Mouse (Mus musculus): Measurements from ENCODE around the gene Htra3. TPM values are rescaled to one million over a fixed set of nuclear protein-coding genes. Genes with fewer than 3 reads are reported as not detected.

Htra3 gene
- total and polyA plus RNA-seq, 2 experiments from 2014 or later, result 13.2 to 16.4 TPM

GRCm38 (mm10) chr5:35610381-35610780, 69.2 kb downstream of the Htra3 start:
- Histone ChIP-seq H3K4me3 (ENCODE audit: low read depth, low read length) (no peak overlapping the region), H3K9me3 (ENCODE audit: low read length) (no peaks in the 10 kb centered on the region), H3K36me3 (ENCODE audit: insufficient read depth) (peaks cover 8% of the 10 kb centered on the region), H3K27me3 (ENCODE audit: insufficient read depth, low read length) (no peaks in the 10 kb centered on the region), H3K4me1 (ENCODE audit: insufficient read depth) (peaks cover 3% of the 10 kb centered on the region; the same call in 1 of the 2 replicates), H3K4me2 (ENCODE audit: low read depth) (no peak overlapping the region), H3K27ac (ENCODE audit: low read depth, low read length) (no peak overlapping the region), H3K9ac (no peak overlapping the region)
- no peak for TF ChIP-seq CTCF (IDR thresholded peaks at IDR 0.05; ENCODE audit: low read depth)
- ATAC-seq (no peak), DNase-seq (no peak)
- WGBS, result 97% methylated on average over 7 of the region's 7 CpGs

- H3K4me3 ChIP-seq (ENCODE audit: low read depth, low read length), result no peak overlapping the region
- peaks cover 12% of the 10 kb centered on the region for H3K36me3 ChIP-seq (ENCODE audit: insufficient read depth)
- H3K9ac ChIP-seq, result no peak overlapping the region
- H3K9me3 ChIP-seq (ENCODE audit: low read length), result no peaks in the 10 kb centered on the region
- ATAC-seq (no peak), DNase-seq (no peak)
- H3K27ac ChIP-seq (ENCODE audit: low read depth, low read length), result no peak overlapping the region
- WGBS, result 75% methylated on average over 2 of the region's 2 CpGs
- TF ChIP-seq CTCF (IDR thresholded peaks at IDR 0.05; ENCODE audit: low read depth), result no peak
- no peak overlapping the region for H3K4me2 ChIP-seq (ENCODE audit: low read depth)
- no peaks in the 10 kb centered on the region for H3K27me3 ChIP-seq (ENCODE audit: insufficient read depth, low read length)
- H3K4me1 ChIP-seq (ENCODE audit: insufficient read depth), result peaks cover 3% of the 10 kb centered on the region; the same call in 1 of the 2 replicates
Measured at GRCm38 (mm10) chr5:35609971-35610370, 69.6 kb downstream of the Htra3 start.

- H3K27me3 ChIP-seq (ENCODE audit: insufficient read depth, low read length), result no peaks in the 10 kb centered on the region
- peaks cover 18% of the 10 kb centered on the region for H3K36me3 ChIP-seq (ENCODE audit: insufficient read depth)
- H3K4me2 ChIP-seq (ENCODE audit: low read depth), result no peak overlapping the region
- WGBS, result 8% methylated on average over 12 of the region's 12 CpGs
- H3K27ac ChIP-seq (ENCODE audit: low read depth, low read length), result no peak overlapping the region
- no peak for TF ChIP-seq CTCF (IDR thresholded peaks at IDR 0.05; ENCODE audit: low read depth)
- DNase-seq, result peak; percentile 43
- H3K4me1 ChIP-seq (ENCODE audit: insufficient read depth), result peaks cover 3% of the 10 kb centered on the region; the same call in 1 of the 2 replicates
- ATAC-seq, result peak; percentile 70
- H3K9me3 ChIP-seq (ENCODE audit: low read length), result no peaks in the 10 kb centered on the region
- H3K9ac ChIP-seq, result no peak overlapping the region
- no peak overlapping the region for H3K4me3 ChIP-seq (ENCODE audit: low read depth, low read length)
Measured at GRCm38 (mm10) chr5:35609381-35609780, 70.2 kb downstream of the Htra3 start.

- 76% methylated on average over 5 of the region's 5 CpGs for WGBS
- no peak for TF ChIP-seq CTCF (IDR thresholded peaks at IDR 0.05; ENCODE audit: low read depth)
Measured at GRCm38 (mm10) chr5:35608559-35608958, 71.0 kb downstream of the Htra3 start.

GRCm38 (mm10) chr5:35607784-35608183, 71.8 kb downstream of the Htra3 start:
- ATAC-seq (no peak), DNase-seq (no peak)
- peaks cover 27% of the 10 kb centered on the region for H3K36me3 ChIP-seq (ENCODE audit: insufficient read depth)
- H3K9me3 ChIP-seq (ENCODE audit: low read length), result no peaks in the 10 kb centered on the region
- H3K27ac ChIP-seq (ENCODE audit: low read depth, low read length), result no peak overlapping the region
- no peak overlapping the region for H3K4me3 ChIP-seq (ENCODE audit: low read depth, low read length)
- H3K4me1 ChIP-seq (ENCODE audit: insufficient read depth), result peaks cover 3% of the 10 kb centered on the region; the same call in 1 of the 2 replicates
- no peaks in the 10 kb centered on the region for H3K27me3 ChIP-seq (ENCODE audit: insufficient read depth, low read length)
- 72% methylated on average over 6 of the region's 7 CpGs for WGBS
- TF ChIP-seq CTCF (IDR thresholded peaks at IDR 0.05; ENCODE audit: low read depth), result no peak
- H3K9ac ChIP-seq, result no peak overlapping the region
- H3K4me2 ChIP-seq (ENCODE audit: low read depth), result no peak overlapping the region

More at GRCm38 (mm10) chr5:35608559-35608958, 71.0 kb downstream of the Htra3 start:
- Histone ChIP-seq H3K4me2 (ENCODE audit: low read depth) (no peak overlapping the region), H3K4me3 (ENCODE audit: low read depth, low read length) (no peak overlapping the region), H3K27ac (ENCODE audit: low read depth, low read length) (no peak overlapping the region), H3K36me3 (ENCODE audit: insufficient read depth) (peaks cover 23% of the 10 kb centered on the region), H3K9me3 (ENCODE audit: low read length) (no peaks in the 10 kb centered on the region), H3K4me1 (ENCODE audit: insufficient read depth) (peaks cover 3% of the 10 kb centered on the region; the same call in 1 of the 2 replicates), H3K9ac (no peak overlapping the region), H3K27me3 (ENCODE audit: insufficient read depth, low read length) (no peaks in the 10 kb centered on the region)
- ATAC-seq, result no peak
- no peak for DNase-seq

- Histone ChIP-seq H3K27ac (ENCODE audit: low read depth, low read length) (no peak overlapping the region), H3K9ac (no peak overlapping the region), H3K4me2 (ENCODE audit: low read depth) (no peak overlapping the region), H3K4me3 (ENCODE audit: low read depth, low read length) (no peak overlapping the region), H3K27me3 (ENCODE audit: insufficient read depth, low read length) (no peaks in the 10 kb centered on the region), H3K9me3 (ENCODE audit: low read length) (no peaks in the 10 kb centered on the region), H3K4me1 (ENCODE audit: insufficient read depth) (peaks cover 3% of the 10 kb centered on the region; the same call in 1 of the 2 replicates), H3K36me3 (ENCODE audit: insufficient read depth) (peaks cover 35% of the 10 kb centered on the region)
- no peak for TF ChIP-seq CTCF (IDR thresholded peaks at IDR 0.05; ENCODE audit: low read depth)
- DNase-seq (no peak), ATAC-seq (no peak)
- WGBS, result 88% methylated on average over 7 of the region's 7 CpGs
Measured at GRCm38 (mm10) chr5:35606800-35607199, 72.8 kb downstream of the Htra3 start.

- peaks cover 47% of the 10 kb centered on the region for H3K36me3 ChIP-seq (ENCODE audit: insufficient read depth)
- ATAC-seq, result no peak
- WGBS, result 84% methylated on average over 7 of the region's 7 CpGs
- H3K9ac ChIP-seq, result no peak overlapping the region
- no peak for TF ChIP-seq CTCF (IDR thresholded peaks at IDR 0.05; ENCODE audit: low read depth)
- H3K4me2 ChIP-seq (ENCODE audit: low read depth), result no peak overlapping the region
- H3K9me3 ChIP-seq (ENCODE audit: low read length), result no peaks in the 10 kb centered on the region
- no peak overlapping the region for H3K27ac ChIP-seq (ENCODE audit: low read depth, low read length)
- DNase-seq, result no peak
- peaks cover 3% of the 10 kb centered on the region; the same call in 1 of the 2 replicates for H3K4me1 ChIP-seq (ENCODE audit: insufficient read depth)
- H3K4me3 ChIP-seq (ENCODE audit: low read depth, low read length), result no peak overlapping the region
- H3K27me3 ChIP-seq (ENCODE audit: insufficient read depth, low read length), result no peaks in the 10 kb centered on the region
Measured at GRCm38 (mm10) chr5:35605355-35605754, 74.2 kb downstream of the Htra3 start.

Other genes with a start within 250 kb of the Htra3 start
- 3.5 and 14.3 TPM in 2 replicates for gene Cpz, start 154.1 kb downstream of the Htra3 start, total RNA-seq (2014; rRNA removed)
- 1.8 and 2.2 TPM in 2 replicates for gene Cpz, start 154.1 kb downstream of the Htra3 start, polyA plus RNA-seq (2015; fragmentation: Nextera tagmentation; extraction: Ambion mirVana)
- gene Trmt44, start 104.7 kb downstream of the Htra3 start, total RNA-seq (2014; rRNA removed), result 10.6 and 12.3 TPM in 2 replicates
- 2.7 and 3.5 TPM in 2 replicates for gene Trmt44, start 104.7 kb downstream of the Htra3 start, polyA plus RNA-seq (2015; fragmentation: Nextera tagmentation; extraction: Ambion mirVana)
- gene Acox3, start 96.7 kb downstream of the Htra3 start, total RNA-seq (2014; rRNA removed), result 18.3 and 32.1 TPM in 2 replicates
- 12.5 and 13.4 TPM in 2 replicates for gene Acox3, start 96.7 kb downstream of the Htra3 start, polyA plus RNA-seq (2015; fragmentation: Nextera tagmentation; extraction: Ambion mirVana)
- 1.8 and 2.8 TPM in 2 replicates for gene Sh3tc1, start 60.2 kb upstream of the Htra3 start, total RNA-seq (2014; rRNA removed)
- 0.99 and 1.2 TPM in 2 replicates for gene Sh3tc1, start 60.2 kb upstream of the Htra3 start, polyA plus RNA-seq (2015; fragmentation: Nextera tagmentation; extraction: Ambion mirVana)
- 20.6 and 21.8 TPM in 2 replicates for gene Ablim2, start 78.1 kb upstream of the Htra3 start, total RNA-seq (2014; rRNA removed)
- gene Ablim2, start 78.1 kb upstream of the Htra3 start, polyA plus RNA-seq (2015; fragmentation: Nextera tagmentation; extraction: Ambion mirVana), result 13.2 and 18.2 TPM in 2 replicates
- 44.2 and 48.2 TPM in 2 replicates for gene Afap1, start 213.5 kb upstream of the Htra3 start, total RNA-seq (2014; rRNA removed)
- 45.6 and 49.3 TPM in 2 replicates for gene Afap1, start 213.5 kb upstream of the Htra3 start, polyA plus RNA-seq (2015; fragmentation: Nextera tagmentation; extraction: Ambion mirVana)

All from forebrain, postnatal 0 days (tissue).